Mouse (Mus musculus): Measurements from ENCODE around the gene Gm15517. TPM values are rescaled to one million over a fixed set of nuclear protein-coding genes. Genes with fewer than 3 reads are reported as not detected.
"Not testable (repeated sequence)": the region's sequence is repeated elsewhere in the genome, so short reads cannot be mapped to it uniquely, and the experiment has no call there.

The Gm15517 gene
- not detected in 2 replicates for polyA plus RNA-seq (2015; fragmentation: Nextera tagmentation; extraction: Ambion mirVana)

GRCm38 (mm10) chr7:44261147-44261546 lies at the start of gene Gm15517:
TSS of gene Gm15517 (plus strand) at chr7:44261447.
- 47% methylated on average over 5 of the region's 5 CpGs for WGBS
- no peaks in the 10 kb centered on the region for H3K9me3 ChIP-seq
- H3K27ac ChIP-seq = no peak within 1 kb of the TSS
- peaks cover 15% of the 10 kb centered on the region; the same call in 1 of the 2 replicates for H3K27me3 ChIP-seq
- H3K9ac ChIP-seq (replicated peaks) = peak within 1 kb of the TSS; percentile 19; the same call in 1 of the 2 replicates
- H3K4me1 ChIP-seq (replicated peaks) = peaks cover 7% of the 10 kb centered on the region
- no peak within 1 kb of the TSS for H3K4me3 ChIP-seq (replicated peaks)
- no peaks in the 10 kb centered on the region for H3K36me3 ChIP-seq
- no peak within 1 kb of the TSS for H3K4me2 ChIP-seq (replicated peaks)
- ATAC-seq = no peak

- H3K4me1 ChIP-seq (replicated peaks) = no peaks in the 10 kb centered on the region
- no peak within 1 kb of the TSS for H3K9ac ChIP-seq (replicated peaks)
- H3K4me3 ChIP-seq (replicated peaks) = no peak within 1 kb of the TSS
- 79% methylated on average over 1 of the region's 1 CpGs for WGBS
- no peaks in the 10 kb centered on the region for H3K9me3 ChIP-seq
- no peak within 1 kb of the TSS for H3K27ac ChIP-seq
- no peaks in the 10 kb centered on the region for H3K27me3 ChIP-seq
- no peak for ATAC-seq
- H3K4me2 ChIP-seq (replicated peaks) = no peak within 1 kb of the TSS
- no peaks in the 10 kb centered on the region for H3K36me3 ChIP-seq
These were observed 45.6 kb upstream of the Gm15517 start, which contains the start of gene Klk1b5 for GRCm38 (mm10) chr7:44215645-44216044. TSS of gene Klk1b5 (plus strand) at chr7:44215945.

GRCm38 (mm10) chr7:44221601-44222000 lies 39.6 kb upstream of the Gm15517 start:
- H3K27me3 ChIP-seq; H3K9ac ChIP-seq (replicated peaks); ATAC-seq; H3K4me1 ChIP-seq (replicated peaks); H3K4me3 ChIP-seq (replicated peaks); H3K36me3 ChIP-seq; H3K27ac ChIP-seq; H3K4me2 ChIP-seq (replicated peaks); H3K9me3 ChIP-seq: not testable (repeated sequence)
- WGBS = 80% methylated on average over 10 of the region's 10 CpGs

GRCm38 (mm10) chr7:44222335-44222734 lies 38.9 kb upstream of the Gm15517 start:
- H3K4me3 ChIP-seq (replicated peaks); H3K36me3 ChIP-seq; H3K9me3 ChIP-seq; H3K4me2 ChIP-seq (replicated peaks); H3K27me3 ChIP-seq; H3K27ac ChIP-seq; ATAC-seq; H3K4me1 ChIP-seq (replicated peaks); H3K9ac ChIP-seq (replicated peaks): not testable (repeated sequence)
- WGBS = 82% methylated on average over 6 of the region's 6 CpGs

- Histone ChIP-seq H3K4me1 (replicated peaks) (no peaks in the 10 kb centered on the region), H3K9me3 (no peaks in the 10 kb centered on the region), H3K36me3 (no peaks in the 10 kb centered on the region), H3K4me3 (replicated peaks) (no peak within 1 kb of the TSS), H3K27ac (no peak within 1 kb of the TSS), H3K27me3 (no peaks in the 10 kb centered on the region), H3K4me2 (replicated peaks) (no peak within 1 kb of the TSS), H3K9ac (replicated peaks) (no peak within 1 kb of the TSS)
- WGBS = 36% methylated on average over 1 of the region's 1 CpGs
- no peak for ATAC-seq
These were observed 36.2 kb upstream of the Gm15517 start, which contains the start of gene Klk1 for GRCm38 (mm10) chr7:44225076-44225475. TSS of gene Klk1 (plus strand) at chr7:44225360.

GRCm38 (mm10) chr7:44235909-44236308 lies 25.3 kb upstream of the Gm15517 start, which contains the start of gene Gm36864:
TSS of gene Gm36864 (plus strand) at chr7:44236177.
- H3K36me3 ChIP-seq = no peaks in the 10 kb centered on the region
- H3K9ac ChIP-seq (replicated peaks) = no peak within 1 kb of the TSS
- H3K9me3 ChIP-seq = no peaks in the 10 kb centered on the region
- H3K27ac ChIP-seq = no peak within 1 kb of the TSS
- no peak within 1 kb of the TSS for H3K4me2 ChIP-seq (replicated peaks)
- no peak within 1 kb of the TSS for H3K4me3 ChIP-seq (replicated peaks)
- ATAC-seq = no peak
- WGBS = 81% methylated on average over 3 of the region's 3 CpGs
- no peaks in the 10 kb centered on the region for H3K27me3 ChIP-seq
- H3K4me1 ChIP-seq (replicated peaks) = no peaks in the 10 kb centered on the region

- H3K27ac ChIP-seq = no peak overlapping the region
- no peaks in the 10 kb centered on the region for H3K27me3 ChIP-seq
- WGBS = 49% methylated on average over 2 of the region's 2 CpGs
- no peak overlapping the region for H3K9ac ChIP-seq (replicated peaks)
- no peaks in the 10 kb centered on the region for H3K9me3 ChIP-seq
- no peak for ATAC-seq
- H3K4me2 ChIP-seq (replicated peaks) = no peak overlapping the region
- no peaks in the 10 kb centered on the region for H3K36me3 ChIP-seq
- H3K4me1 ChIP-seq (replicated peaks) = no peaks in the 10 kb centered on the region
- no peak overlapping the region for H3K4me3 ChIP-seq (replicated peaks)
These were observed 21.3 kb upstream of the Gm15517 start for GRCm38 (mm10) chr7:44239913-44240312.

- ATAC-seq = no peak
- Histone ChIP-seq H3K27ac (no peak overlapping the region), H3K4me2 (replicated peaks) (no peak overlapping the region), H3K9me3 (no peaks in the 10 kb centered on the region), H3K9ac (replicated peaks) (no peak overlapping the region), H3K27me3 (no peaks in the 10 kb centered on the region), H3K4me3 (replicated peaks) (no peak overlapping the region), H3K36me3 (no peaks in the 10 kb centered on the region), H3K4me1 (replicated peaks) (peaks cover 7% of the 10 kb centered on the region)
- 79% methylated on average over 1 of the region's 1 CpGs for WGBS
These were observed 20.5 kb upstream of the Gm15517 start for GRCm38 (mm10) chr7:44240712-44241111.

- no peaks in the 10 kb centered on the region for H3K36me3 ChIP-seq
- H3K9me3 ChIP-seq = no peaks in the 10 kb centered on the region
- 72% methylated on average over 2 of the region's 2 CpGs for WGBS
- ATAC-seq = no peak
- no peak overlapping the region for H3K4me3 ChIP-seq (replicated peaks)
- H3K27ac ChIP-seq = no peak overlapping the region
- H3K4me2 ChIP-seq (replicated peaks) = no peak overlapping the region
- peaks cover 9% of the 10 kb centered on the region for H3K4me1 ChIP-seq (replicated peaks)
- no peaks in the 10 kb centered on the region for H3K27me3 ChIP-seq
- no peak overlapping the region for H3K9ac ChIP-seq (replicated peaks)
These were observed 20.1 kb upstream of the Gm15517 start for GRCm38 (mm10) chr7:44241163-44241562.

GRCm38 (mm10) chr7:44244080-44244479 lies 17.2 kb upstream of the Gm15517 start:
- ATAC-seq = no peak
- no peak overlapping the region for H3K4me2 ChIP-seq (replicated peaks)
- no peaks in the 10 kb centered on the region for H3K27me3 ChIP-seq
- H3K36me3 ChIP-seq = peaks cover 11% of the 10 kb centered on the region
- H3K4me1 ChIP-seq (replicated peaks) = peaks cover 27% of the 10 kb centered on the region
- no peak overlapping the region for H3K9ac ChIP-seq (replicated peaks)
- no peak overlapping the region for H3K27ac ChIP-seq
- 71% methylated on average over 1 of the region's 1 CpGs for WGBS
- H3K4me3 ChIP-seq (replicated peaks) = no peak overlapping the region
- no peaks in the 10 kb centered on the region for H3K9me3 ChIP-seq

GRCm38 (mm10) chr7:44246055-44246983 lies 14.9 kb upstream of the Gm15517 start, which contains the start of the genes 1700028J19Rik and 2410002F23Rik:
TSS of gene 1700028J19Rik (minus strand) at chr7:44246695.
TSS of gene 2410002F23Rik (plus strand) at chr7:44246722.
- H3K9me3 ChIP-seq = no peaks in the 10 kb centered on the region
- peak within 1 kb of the TSS; percentile 82 for H3K4me2 ChIP-seq (replicated peaks)
- H3K27me3 ChIP-seq = no peaks in the 10 kb centered on the region
- peaks cover 40% of the 10 kb centered on the region for H3K4me1 ChIP-seq (replicated peaks)
- peaks cover 33% of the 10 kb centered on the region for H3K36me3 ChIP-seq
- H3K27ac ChIP-seq = peak within 1 kb of the TSS; percentile 94
- peak within 1 kb of the TSS; percentile 92 for H3K9ac ChIP-seq (replicated peaks)
- WGBS = under 1% methylated on average over 62 of the region's 62 CpGs
- peak; percentile 88 for ATAC-seq
- H3K4me3 ChIP-seq (replicated peaks) = peak within 1 kb of the TSS; percentile 90

GRCm38 (mm10) chr7:44246984-44247470 lies 14.2 kb upstream of the Gm15517 start:
- Histone ChIP-seq H3K36me3 (peaks cover 37% of the 10 kb centered on the region), H3K27ac (peak overlapping the region; percentile 94), H3K9me3 (no peaks in the 10 kb centered on the region), H3K4me1 (replicated peaks) (peaks cover 40% of the 10 kb centered on the region), H3K4me2 (replicated peaks) (peak overlapping the region; percentile 82), H3K4me3 (replicated peaks) (peak overlapping the region; percentile 90), H3K9ac (replicated peaks) (peak overlapping the region; percentile 92), H3K27me3 (no peaks in the 10 kb centered on the region)
- peak; percentile 16 for ATAC-seq
- WGBS = 0% methylated on average over 23 of the region's 23 CpGs
